Mouse (Mus musculus) kidney, postnatal 0 days (tissue): ENCODE data around the gene Tdrd6. TPM values are rescaled to one million over a fixed set of nuclear protein-coding genes. Genes with fewer than 3 reads are reported as not detected.
A peak's percentile ranks its signal among the peaks of the same experiment; 100 is the strongest.

Source experiments
- ATAC-seq: fragments of 200-750 bp; cut with Nextera tagmentation; replicated peaks from 2 replicates; pipeline ENCODE4 v1.8.0; 2017; ENCODE audit warnings: low read depth, moderate number of reproducible peaks, moderate TSS enrichment, moderate library complexity; ENCODE audit not compliant: low FRiP score
- DNase-seq: peaks from one replicate; pipeline ENCODE4 v3.0.0-alpha.2; 2016; ENCODE audit warnings: low spot score
- H3K27ac ChIP-seq: fragments of 300-500 bp; sonication (generic); 2 replicates; pipeline ENCODE4 v1.5.1; 2014; ENCODE audit warnings: mild to moderate bottlenecking
- H3K27me3 ChIP-seq: fragments of 300-500 bp; sonication (generic); 2 replicates; pipeline ENCODE4 v1.6.1; 2014; ENCODE audit warnings: low read length, mixed read lengths; ENCODE audit not compliant: insufficient read depth
- H3K36me3 ChIP-seq: fragments of 300-500 bp; sonication (generic); 2 replicates; pipeline ENCODE4 v1.6.1; 2014; ENCODE audit warnings: low read length, mixed read lengths; ENCODE audit not compliant: insufficient read depth
- H3K4me1 ChIP-seq: fragments of 300-500 bp; sonication (generic); replicated peaks from 2 replicates; pipeline ENCODE4 v1.6.1; 2014; ENCODE audit warnings: antibody characterized with exemption, low read length, mixed read lengths; ENCODE audit not compliant: insufficient read depth
- H3K4me2 ChIP-seq: fragments of 300-500 bp; sonication (generic); 2 replicates; pipeline ENCODE4 v1.6.1; 2014; ENCODE audit warnings: mild to moderate bottlenecking, low read length, moderate library complexity, mixed read lengths
- H3K4me3 ChIP-seq: fragments of 300-500 bp; sonication (generic); replicated peaks from 2 replicates; pipeline ENCODE4 v1.5.1; 2014; ENCODE audit warnings: low read depth, low read length
- H3K9ac ChIP-seq: fragments of 300-500 bp; sonication (generic); 2 replicates; pipeline ENCODE4 v1.6.1; 2014; ENCODE audit warnings: low read depth, low read length
- H3K9me3 ChIP-seq: fragments of 300-500 bp; sonication (generic); replicated peaks from 2 replicates; pipeline ENCODE4 v1.6.1; 2016; ENCODE audit warnings: low read length, inconsistent platforms, mixed read lengths
- CTCF ChIP-seq: IDR thresholded peaks from 2 replicates; pipeline ENCODE4 v1.5.1; 2016; ENCODE audit warnings: antibody characterized with exemption, low read depth, mild to moderate bottlenecking, moderate library complexity
- WGBS: fragments of 180-500 bp; shearing (Covaris S2); extraction: QIAGEN DNeasy Blood & Tissue Kit; methylation state at CpG from one replicate; pipeline ENCODE4 v1.1.7; 2014; 5-methylcytosine and 5-hydroxymethylcytosine counted together
- polyA plus RNA-seq: library from polyadenylated mRNA; unstranded; fragments of >200 nt; fragmentation: Nextera tagmentation; extraction: Ambion mirVana; gene quantifications from 2 replicates; pipeline ENCODE4 v1.2.1, GENCODE M21; 2015

The Tdrd6 gene
- polyA plus RNA-seq, 1 experiment from 2014 or later, result 0.58 TPM

- Histone ChIP-seq H3K4me3 (no peak overlapping the region), H3K4me2 (no peak overlapping the region), H3K4me1 (peaks cover 11% of the 10 kb centered on the region), H3K9ac (no peak overlapping the region), H3K27ac (no peak overlapping the region), H3K9me3 (no peaks in the 10 kb centered on the region), H3K27me3 (peaks cover 15% of the 10 kb centered on the region), H3K36me3 (no peaks in the 10 kb centered on the region)
- DNase-seq, result no peak
- 93% methylated on average over 10 of the region's 10 CpGs for WGBS
- ATAC-seq, result no peak
- no peak for TF ChIP-seq CTCF
These were observed 1.9 kb downstream of the Tdrd6 start for GRCm38 (mm10) chr17:43628246-43628645.

- no peak overlapping the region for H3K4me3 ChIP-seq
- ATAC-seq (no peak), DNase-seq (no peak)
- no peak overlapping the region for H3K27ac ChIP-seq
- H3K36me3 ChIP-seq, result no peaks in the 10 kb centered on the region
- H3K9me3 ChIP-seq, result no peaks in the 10 kb centered on the region
- no peaks in the 10 kb centered on the region for H3K4me1 ChIP-seq
- no peaks in the 10 kb centered on the region for H3K27me3 ChIP-seq
- no peak overlapping the region for H3K4me2 ChIP-seq
- TF ChIP-seq CTCF, result no peak
- no peak overlapping the region for H3K9ac ChIP-seq
- 88% methylated on average over 10 of the region's 10 CpGs for WGBS
These were observed 8.0 kb downstream of the Tdrd6 start for GRCm38 (mm10) chr17:43622076-43622475.

GRCm38 (mm10) chr17:43619156-43619555, 10.9 kb downstream of the Tdrd6 start:
- no peak for ATAC-seq
- WGBS, result 85% methylated on average over 9 of the region's 9 CpGs
- H3K36me3 ChIP-seq, result no peaks in the 10 kb centered on the region
- DNase-seq, result no peak
- H3K9me3 ChIP-seq, result no peaks in the 10 kb centered on the region
- no peak overlapping the region for H3K9ac ChIP-seq
- TF ChIP-seq CTCF, result no peak
- no peaks in the 10 kb centered on the region for H3K4me1 ChIP-seq
- H3K27ac ChIP-seq, result no peak overlapping the region
- no peaks in the 10 kb centered on the region for H3K27me3 ChIP-seq
- H3K4me2 ChIP-seq, result no peak overlapping the region
- H3K4me3 ChIP-seq, result no peak overlapping the region

- 67% methylated on average over 3 of the region's 3 CpGs for WGBS
- Histone ChIP-seq H3K4me1 (no peaks in the 10 kb centered on the region), H3K27me3 (no peaks in the 10 kb centered on the region), H3K9ac (no peak overlapping the region), H3K36me3 (no peaks in the 10 kb centered on the region), H3K9me3 (no peaks in the 10 kb centered on the region), H3K4me3 (no peak overlapping the region), H3K27ac (no peak overlapping the region), H3K4me2 (no peak overlapping the region)
- no peak for ATAC-seq
- no peak for TF ChIP-seq CTCF
- no peak for DNase-seq
These were observed 17.9 kb downstream of the Tdrd6 start for GRCm38 (mm10) chr17:43612221-43612620.

- DNase-seq, result peak; percentile 81
- 14% methylated on average over 7 of the region's 7 CpGs for WGBS
These were observed 18.5 kb downstream of the Tdrd6 start for GRCm38 (mm10) chr17:43611586-43611985.

GRCm38 (mm10) chr17:43606704-43607103, 23.4 kb downstream of the Tdrd6 start:
- DNase-seq (peak; percentile 73), ATAC-seq (0 out of 2 replicates have a peak, but pooled peaks have one; percentile 21)
- Histone ChIP-seq H3K4me2 (no peak overlapping the region), H3K27ac (no peak overlapping the region), H3K4me1 (no peaks in the 10 kb centered on the region), H3K9ac (no peak overlapping the region), H3K9me3 (no peaks in the 10 kb centered on the region), H3K27me3 (no peaks in the 10 kb centered on the region), H3K4me3 (no peak overlapping the region), H3K36me3 (no peaks in the 10 kb centered on the region)
- 16% methylated on average over 3 of the region's 3 CpGs for WGBS
- TF ChIP-seq CTCF, result peak; percentile 97

More at GRCm38 (mm10) chr17:43611586-43611985, 18.5 kb downstream of the Tdrd6 start:
- H3K36me3 ChIP-seq, result no peaks in the 10 kb centered on the region
- H3K4me2 ChIP-seq, result no peak overlapping the region
- H3K27me3 ChIP-seq, result no peaks in the 10 kb centered on the region
- no peak for ATAC-seq
- no peak overlapping the region for H3K27ac ChIP-seq
- no peak overlapping the region for H3K9ac ChIP-seq
- no peaks in the 10 kb centered on the region for H3K9me3 ChIP-seq
- no peak overlapping the region for H3K4me3 ChIP-seq
- peak; percentile 90 for TF ChIP-seq CTCF
- H3K4me1 ChIP-seq, result no peaks in the 10 kb centered on the region

- no peaks in the 10 kb centered on the region for H3K27me3 ChIP-seq
- no peaks in the 10 kb centered on the region for H3K9me3 ChIP-seq
- ATAC-seq (no peak), DNase-seq (no peak)
- no peak overlapping the region for H3K4me2 ChIP-seq
- whole genome bisulfite sequencing, result 68% methylated on average over 4 of the region's 4 CpGs
- H3K27ac ChIP-seq, result no peak overlapping the region
- no peak overlapping the region for H3K9ac ChIP-seq
- no peak overlapping the region for H3K4me3 ChIP-seq
- no peaks in the 10 kb centered on the region for H3K4me1 ChIP-seq
- 0 out of 2 replicates have a peak, but pooled peaks cover 4% of the 10 kb centered on the region for H3K36me3 ChIP-seq
- no peak for TF ChIP-seq CTCF
These were observed 31.4 kb downstream of the Tdrd6 start for GRCm38 (mm10) chr17:43598706-43599105.
